Mouse (Mus musculus): Measurements from ENCODE around the gene Cnpy2. TPM values are rescaled to one million over a fixed set of nuclear protein-coding genes. Genes with fewer than 3 reads are reported as not detected.

The Cnpy2 gene
- polyA plus RNA-seq, 1 experiment from 2014 or later = 308 TPM

DNA sequence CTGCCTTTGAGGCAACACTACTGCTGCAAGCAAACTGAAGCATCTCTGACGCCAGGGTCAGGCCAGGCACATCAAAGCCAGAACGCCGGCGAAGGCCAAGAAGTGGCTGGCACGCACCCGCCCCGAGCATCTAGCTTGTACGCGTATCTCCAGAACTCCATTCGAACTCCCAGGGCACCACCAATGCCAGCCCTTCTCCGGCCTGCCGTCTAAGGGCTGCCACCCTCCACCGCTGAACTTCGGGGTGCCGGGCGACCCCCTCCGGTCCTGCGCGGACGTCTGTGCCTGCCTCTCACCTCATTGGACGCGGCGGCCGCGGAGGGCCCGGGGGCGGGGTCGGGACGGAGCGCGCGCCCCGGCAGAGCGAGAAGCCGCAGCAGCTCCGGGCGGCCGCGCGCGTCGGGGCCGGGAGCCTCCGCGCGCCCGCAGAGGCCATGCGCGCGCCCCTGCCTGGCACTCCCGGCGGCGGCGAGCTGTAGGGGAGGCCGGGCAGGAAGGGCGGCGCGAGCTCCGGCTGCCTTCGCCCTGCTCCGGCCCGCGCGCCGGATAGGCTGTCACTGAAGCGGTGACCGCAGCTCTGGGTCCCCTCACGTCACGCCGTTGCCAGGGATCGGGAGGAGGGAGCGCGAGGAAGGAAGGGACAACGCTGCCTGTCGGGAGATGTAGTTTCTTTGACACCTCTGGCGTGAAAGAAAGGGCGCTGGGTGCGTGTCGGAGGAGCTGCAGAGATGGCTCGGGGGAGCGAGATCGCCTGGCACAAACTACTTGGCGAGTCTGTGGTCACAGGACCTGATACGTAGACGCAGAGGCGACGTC, 46.4 kb downstream of the Cnpy2 start, which contains the start of gene Coq10a:
Coq10a (minus strand) TSS at position 596 of the 816 bp plus-strand sequence.
- Histone ChIP-seq H3K4me3 (ENCODE audit: low read depth, low read length) (peak within 1 kb of the TSS; percentile 74), H3K4me2 (ENCODE audit: low read length) (peak within 1 kb of the TSS; percentile 91)
- under 1% methylated on average over 87 of the region's 87 CpGs for WGBS

DNA sequence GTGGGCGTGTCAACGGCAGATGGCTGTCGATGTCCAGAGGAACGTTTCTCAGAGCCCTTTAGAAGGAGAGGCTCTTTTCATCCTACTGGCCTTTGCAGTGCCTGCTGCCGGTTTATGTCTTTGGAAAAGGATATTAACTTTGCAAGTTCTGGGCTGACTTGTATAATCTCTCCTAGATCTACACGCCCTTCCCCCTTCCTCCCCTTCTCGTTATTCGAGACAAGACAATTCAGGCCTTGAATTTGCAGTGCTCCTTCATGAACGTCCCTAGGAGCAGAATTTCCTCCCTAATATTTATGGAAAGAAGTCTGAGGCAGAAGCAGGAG, 46.9 kb downstream of the Cnpy2 start:
- Histone ChIP-seq H3K27ac (ENCODE audit: low read depth) (peak overlapping the region; percentile 93), H3K4me3 (ENCODE audit: low read depth, low read length) (peak overlapping the region; percentile 74), H3K9ac (ENCODE audit: low read length) (peak overlapping the region; percentile 67), H3K4me2 (ENCODE audit: low read length) (peak overlapping the region; percentile 91), H3K36me3 (ENCODE audit: control insufficient read depth, insufficient read depth, low read length) (peaks cover 12% of the 10 kb centered on the region), H3K9me3 (ENCODE audit: control insufficient read depth, low read length) (no peaks in the 10 kb centered on the region), H3K27me3 (replicated peaks; ENCODE audit: control insufficient read depth, insufficient read depth, low read length) (no peaks in the 10 kb centered on the region), H3K4me1 (replicated peaks; ENCODE audit: control insufficient read depth, insufficient read depth, low read length) (peaks cover 10% of the 10 kb centered on the region)
- DNase-seq (ENCODE audit: low spot score) = no peak
- WGBS = 6% methylated on average over 9 of the region's 9 CpGs
- no peak for ATAC-seq (replicated peaks; ENCODE audit: low FRiP score, low TSS enrichment, low read depth)

More for the DNA sequence above, 46.4 kb downstream of the Cnpy2 start, which contains the start of gene Coq10a:
- H3K9me3 ChIP-seq (ENCODE audit: control insufficient read depth, low read length) = no peaks in the 10 kb centered on the region
- peaks cover 10% of the 10 kb centered on the region for H3K4me1 ChIP-seq (replicated peaks; ENCODE audit: control insufficient read depth, insufficient read depth, low read length)
- H3K9ac ChIP-seq (ENCODE audit: low read length) = peak within 1 kb of the TSS; percentile 67
- peaks cover 15% of the 10 kb centered on the region for H3K36me3 ChIP-seq (ENCODE audit: control insufficient read depth, insufficient read depth, low read length)
- ATAC-seq (replicated peaks; ENCODE audit: low FRiP score, low TSS enrichment, low read depth) (peak; percentile 93), DNase-seq (ENCODE audit: low spot score) (peak; percentile 92)
- no peaks in the 10 kb centered on the region for H3K27me3 ChIP-seq (replicated peaks; ENCODE audit: control insufficient read depth, insufficient read depth, low read length)
- peak within 1 kb of the TSS; percentile 93 for H3K27ac ChIP-seq (ENCODE audit: low read depth)

DNA sequence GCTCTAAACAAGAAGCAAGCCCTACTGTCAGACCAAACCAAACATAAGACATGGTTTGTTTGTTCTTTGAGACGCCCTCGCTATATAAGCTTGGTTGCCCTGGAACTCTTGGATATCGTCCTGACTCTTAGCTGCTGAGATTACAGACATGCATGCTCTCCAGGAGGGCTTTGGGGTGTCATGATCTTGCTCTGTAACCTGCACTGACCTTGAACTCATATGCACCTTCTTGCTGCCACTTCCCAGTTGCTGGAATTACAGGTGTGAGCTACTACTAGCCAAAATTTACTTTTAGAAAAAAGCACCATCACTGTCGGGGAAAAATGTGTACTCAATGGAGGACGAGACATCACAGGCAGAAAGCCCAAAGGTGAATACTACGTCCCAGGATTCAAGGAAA, 47.3 kb downstream of the Cnpy2 start:
- ATAC-seq (replicated peaks; ENCODE audit: low FRiP score, low TSS enrichment, low read depth) (no peak), DNase-seq (ENCODE audit: low spot score) (no peak)
- H3K27me3 ChIP-seq (replicated peaks; ENCODE audit: control insufficient read depth, insufficient read depth, low read length) = no peaks in the 10 kb centered on the region
- peak overlapping the region; percentile 91 for H3K4me2 ChIP-seq (ENCODE audit: low read length)
- H3K4me1 ChIP-seq (replicated peaks; ENCODE audit: control insufficient read depth, insufficient read depth, low read length) = peaks cover 10% of the 10 kb centered on the region
- H3K4me3 ChIP-seq (ENCODE audit: low read depth, low read length) = peak overlapping the region; percentile 74
- no peaks in the 10 kb centered on the region for H3K9me3 ChIP-seq (ENCODE audit: control insufficient read depth, low read length)
- H3K36me3 ChIP-seq (ENCODE audit: control insufficient read depth, insufficient read depth, low read length) = peaks cover 8% of the 10 kb centered on the region
- WGBS = 74% methylated on average over 6 of the region's 6 CpGs
- H3K9ac ChIP-seq (ENCODE audit: low read length) = peak overlapping the region; percentile 67; the same call in 1 of the 2 replicates
- H3K27ac ChIP-seq (ENCODE audit: low read depth) = peak overlapping the region; percentile 93

DNA sequence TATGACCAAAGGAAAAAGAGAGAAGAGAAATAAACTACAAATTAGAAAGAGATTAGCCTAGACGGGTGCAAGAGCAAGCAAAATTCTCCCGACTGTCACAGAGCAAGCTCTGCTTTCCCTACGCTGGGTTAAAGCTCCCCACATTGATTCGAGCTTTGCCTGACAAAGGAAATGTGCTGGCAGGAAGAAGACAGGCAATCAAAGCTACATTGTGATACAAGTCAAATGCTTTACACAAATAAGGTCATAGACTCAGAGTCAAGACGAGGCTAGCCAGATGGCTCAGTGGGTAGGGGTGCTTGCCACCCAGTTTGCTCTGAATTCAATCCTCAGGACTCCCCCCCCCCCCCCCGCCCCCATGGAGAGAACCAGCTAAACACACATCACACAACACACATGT, 47.8 kb downstream of the Cnpy2 start:
- Histone ChIP-seq H3K36me3 (ENCODE audit: control insufficient read depth, insufficient read depth, low read length) (peaks cover 4% of the 10 kb centered on the region), H3K4me2 (ENCODE audit: low read length) (no peak overlapping the region), H3K4me1 (replicated peaks; ENCODE audit: control insufficient read depth, insufficient read depth, low read length) (peaks cover 10% of the 10 kb centered on the region), H3K27ac (ENCODE audit: low read depth) (no peak overlapping the region), H3K4me3 (ENCODE audit: low read depth, low read length) (no peak overlapping the region), H3K27me3 (replicated peaks; ENCODE audit: control insufficient read depth, insufficient read depth, low read length) (no peaks in the 10 kb centered on the region), H3K9me3 (ENCODE audit: control insufficient read depth, low read length) (no peaks in the 10 kb centered on the region), H3K9ac (ENCODE audit: low read length) (no peak overlapping the region)
- DNase-seq (ENCODE audit: low spot score) (no peak), ATAC-seq (replicated peaks; ENCODE audit: low FRiP score, low TSS enrichment, low read depth) (no peak)
- 71% methylated on average over 5 of the region's 6 CpGs for WGBS

DNA sequence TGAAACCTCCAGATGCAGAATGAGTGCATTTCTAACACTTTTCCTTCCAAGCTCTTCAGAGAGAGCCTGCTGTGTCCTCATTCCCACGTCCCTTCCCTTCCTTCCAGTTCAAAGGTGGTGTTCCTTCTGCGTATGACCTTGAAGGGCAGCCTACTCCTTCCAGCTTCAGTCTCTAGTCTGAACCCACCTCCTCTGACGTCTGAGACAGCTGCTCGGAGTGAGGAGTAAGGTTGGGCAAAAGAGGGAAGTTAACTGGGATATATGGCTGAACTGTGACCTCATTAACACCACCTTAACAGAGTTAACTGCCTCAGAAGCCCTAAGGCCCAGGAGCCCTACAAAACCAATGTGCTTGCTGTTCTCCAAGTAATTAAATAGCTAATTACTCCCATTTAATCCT, 48.3 kb downstream of the Cnpy2 start:
- DNase-seq (ENCODE audit: low spot score) = no peak
- 47% methylated on average over 4 of the region's 4 CpGs for WGBS
- H3K4me2 ChIP-seq (ENCODE audit: low read length) = no peak overlapping the region
- H3K27ac ChIP-seq (ENCODE audit: low read depth) = no peak overlapping the region
- no peak overlapping the region for H3K9ac ChIP-seq (ENCODE audit: low read length)
- no peaks in the 10 kb centered on the region for H3K36me3 ChIP-seq (ENCODE audit: control insufficient read depth, insufficient read depth, low read length)
- peaks cover 10% of the 10 kb centered on the region for H3K4me1 ChIP-seq (replicated peaks; ENCODE audit: control insufficient read depth, insufficient read depth, low read length)
- ATAC-seq (replicated peaks; ENCODE audit: low FRiP score, low TSS enrichment, low read depth) = no peak
- no peaks in the 10 kb centered on the region for H3K27me3 ChIP-seq (replicated peaks; ENCODE audit: control insufficient read depth, insufficient read depth, low read length)
- no peak overlapping the region for H3K4me3 ChIP-seq (ENCODE audit: low read depth, low read length)
- H3K9me3 ChIP-seq (ENCODE audit: control insufficient read depth, low read length) = no peaks in the 10 kb centered on the region

DNA sequence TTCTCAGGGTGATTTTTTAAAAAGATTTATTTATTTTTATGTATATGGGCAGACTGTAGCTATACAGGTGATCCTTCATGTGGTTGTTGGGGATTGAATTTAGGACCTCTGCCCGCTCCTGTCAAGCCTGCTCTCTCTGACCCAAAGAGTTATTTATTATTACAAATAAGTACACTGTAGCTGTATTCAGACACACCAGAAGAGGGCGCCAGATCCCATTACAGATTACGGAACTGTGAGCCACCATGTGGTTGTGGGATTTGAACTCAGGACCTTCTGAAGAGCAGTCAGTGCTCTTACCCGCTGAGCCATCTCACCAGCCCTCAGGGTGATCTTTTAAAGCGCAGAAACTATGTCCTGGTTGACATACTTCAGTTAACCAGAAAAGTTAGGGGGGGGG, 49.9 kb downstream of the Cnpy2 start:
- H3K9ac ChIP-seq (ENCODE audit: low read length) = no peak overlapping the region
- WGBS = 82% methylated on average over 5 of the region's 5 CpGs

DNA sequence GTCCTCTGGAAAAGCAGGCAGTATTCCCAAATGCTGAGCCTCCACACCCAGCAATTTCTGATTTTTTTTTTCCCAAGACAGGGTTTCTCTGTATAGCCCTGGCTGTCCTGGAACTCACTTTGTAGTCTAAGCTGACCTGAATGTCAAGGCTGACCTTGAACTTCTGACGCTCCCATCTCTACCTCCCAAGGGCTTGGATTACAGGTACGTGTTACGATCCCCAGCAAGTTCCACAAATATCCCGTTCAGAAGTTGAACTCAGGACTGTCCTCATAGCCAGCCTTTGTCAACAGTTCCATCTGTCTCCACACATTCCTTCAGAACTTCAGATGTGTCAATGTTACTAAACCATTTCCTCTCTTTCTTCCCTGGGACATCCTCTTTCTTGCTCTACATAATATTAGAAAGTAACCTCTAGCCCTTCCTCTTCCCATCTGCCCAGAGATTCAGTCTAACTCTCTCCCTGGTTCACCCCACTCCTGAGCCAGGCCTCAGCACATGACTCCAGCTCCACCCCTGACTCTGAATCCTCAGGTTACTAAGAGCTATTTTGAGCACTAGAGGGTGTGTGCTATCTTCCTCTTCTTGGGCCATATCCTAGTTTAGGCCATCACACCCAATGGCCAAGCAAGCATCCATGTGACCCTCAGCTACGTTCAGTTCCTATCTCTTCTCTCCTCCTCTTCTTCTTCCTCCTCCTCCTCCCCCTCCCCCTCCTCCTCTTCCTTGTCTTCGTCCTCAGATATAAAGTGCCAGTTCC, 50.9 kb downstream of the Cnpy2 start:
- H3K27ac ChIP-seq (ENCODE audit: low read depth) = no peak overlapping the region
- DNase-seq (ENCODE audit: low spot score) = no peak
- 71% methylated on average over 6 of the region's 6 CpGs for WGBS

More for the DNA sequence above, 49.9 kb downstream of the Cnpy2 start:
- no peak overlapping the region for H3K4me2 ChIP-seq (ENCODE audit: low read length)
- H3K27me3 ChIP-seq (replicated peaks; ENCODE audit: control insufficient read depth, insufficient read depth, low read length) = no peaks in the 10 kb centered on the region
- no peak for ATAC-seq (replicated peaks; ENCODE audit: low FRiP score, low TSS enrichment, low read depth)
- H3K4me1 ChIP-seq (replicated peaks; ENCODE audit: control insufficient read depth, insufficient read depth, low read length) = peaks cover 19% of the 10 kb centered on the region
- H3K9me3 ChIP-seq (ENCODE audit: control insufficient read depth, low read length) = no peaks in the 10 kb centered on the region
- H3K4me3 ChIP-seq (ENCODE audit: low read depth, low read length) = no peak overlapping the region
- H3K27ac ChIP-seq (ENCODE audit: low read depth) = no peak overlapping the region
- H3K36me3 ChIP-seq (ENCODE audit: control insufficient read depth, insufficient read depth, low read length) = no peaks in the 10 kb centered on the region
- DNase-seq (ENCODE audit: low spot score) = no peak

DNA sequence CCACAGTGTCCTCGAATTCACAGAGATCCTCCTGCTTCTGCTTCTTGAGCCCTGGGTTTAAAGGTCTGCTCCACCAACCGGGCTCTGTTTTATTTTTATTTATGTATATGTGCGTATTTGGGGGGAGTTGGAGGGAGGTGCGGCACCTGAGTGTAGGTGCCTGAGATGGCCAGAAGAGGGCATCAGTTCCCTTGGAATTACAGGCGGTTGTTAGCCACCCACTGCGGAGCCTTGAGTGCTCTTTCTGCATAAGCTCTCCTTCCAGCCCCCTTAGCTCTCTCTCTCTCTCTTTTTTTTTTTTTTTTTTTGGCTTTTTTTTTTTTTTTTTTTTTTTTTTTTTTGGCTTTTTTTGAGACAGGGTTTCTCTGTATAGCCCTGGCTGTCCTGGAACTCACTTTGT, 52.1 kb downstream of the Cnpy2 start:
- Histone ChIP-seq H3K4me1 (replicated peaks; ENCODE audit: control insufficient read depth, insufficient read depth, low read length) (peaks cover 24% of the 10 kb centered on the region), H3K36me3 (ENCODE audit: control insufficient read depth, insufficient read depth, low read length) (peaks cover 13% of the 10 kb centered on the region; the same call in 1 of the 2 replicates), H3K27me3 (replicated peaks; ENCODE audit: control insufficient read depth, insufficient read depth, low read length) (no peaks in the 10 kb centered on the region), H3K4me2 (ENCODE audit: low read length) (no peak overlapping the region), H3K9ac (ENCODE audit: low read length) (no peak overlapping the region), H3K4me3 (ENCODE audit: low read depth, low read length) (no peak overlapping the region), H3K27ac (ENCODE audit: low read depth) (no peak overlapping the region), H3K9me3 (ENCODE audit: control insufficient read depth, low read length) (no peaks in the 10 kb centered on the region)
- DNase-seq (ENCODE audit: low spot score) (no peak), ATAC-seq (replicated peaks; ENCODE audit: low FRiP score, low TSS enrichment, low read depth) (no peak)
- WGBS = 72% methylated on average over 6 of the region's 6 CpGs

More for the DNA sequence above, 50.9 kb downstream of the Cnpy2 start:
- Histone ChIP-seq H3K4me1 (replicated peaks; ENCODE audit: control insufficient read depth, insufficient read depth, low read length) (peaks cover 14% of the 10 kb centered on the region; the same call in 1 of the 2 replicates), H3K27me3 (replicated peaks; ENCODE audit: control insufficient read depth, insufficient read depth, low read length) (no peaks in the 10 kb centered on the region), H3K9me3 (ENCODE audit: control insufficient read depth, low read length) (no peaks in the 10 kb centered on the region), H3K4me3 (ENCODE audit: low read depth, low read length) (no peak overlapping the region), H3K4me2 (ENCODE audit: low read length) (no peak overlapping the region), H3K9ac (ENCODE audit: low read length) (no peak overlapping the region), H3K36me3 (ENCODE audit: control insufficient read depth, insufficient read depth, low read length) (0 out of 2 replicates have a peak, but pooled peaks cover under 1% of the 10 kb centered on the region)
- ATAC-seq (replicated peaks; ENCODE audit: low FRiP score, low TSS enrichment, low read depth) = no peak

Data from intestine, embryonic 14.5 days (tissue).